Mouse (Mus musculus): ENCODE data around the gene Manbal. TPM values are rescaled to one million over a fixed set of nuclear protein-coding genes. Genes with fewer than 3 reads are reported as not detected.
A peak's percentile ranks its signal among the peaks of the same experiment; 100 is the strongest.

Gene Manbal
- polyA plus RNA-seq, 1 experiment: 64.5 TPM

DNA sequence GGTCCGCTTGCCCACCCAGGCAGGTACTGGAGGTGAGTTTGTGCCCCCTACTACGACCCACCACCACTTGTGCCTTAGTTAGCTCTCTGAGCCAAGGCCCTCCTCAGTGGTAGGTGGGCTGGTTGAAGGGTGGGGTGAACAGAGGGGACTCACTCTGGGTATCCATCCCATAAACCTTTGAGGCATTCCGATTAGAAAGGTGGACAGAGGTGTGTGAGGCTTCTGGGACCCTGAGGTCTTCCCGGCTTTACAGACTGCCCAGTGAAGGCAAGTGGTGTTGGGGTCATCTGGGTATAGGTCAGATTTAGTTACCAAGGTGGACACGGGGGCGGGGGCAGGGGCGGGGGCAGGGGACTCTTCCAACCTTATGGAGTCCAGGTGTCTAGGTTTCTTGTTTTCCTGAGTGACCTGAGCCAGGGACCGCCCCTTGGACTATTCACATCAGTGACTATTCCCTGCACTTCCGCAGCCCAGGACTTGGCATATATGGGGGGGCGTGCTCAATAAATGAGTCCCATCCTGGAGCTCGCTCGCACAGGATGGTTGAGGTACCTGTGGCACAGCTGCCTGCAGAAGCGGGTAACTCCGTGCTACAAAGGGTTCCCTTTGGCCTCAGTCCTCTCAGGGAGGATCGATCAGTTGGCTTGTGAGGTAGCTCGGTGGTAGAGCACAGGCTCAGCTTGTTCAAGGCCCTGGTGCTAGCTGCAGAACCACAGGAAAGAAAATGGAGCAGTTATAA, 57.7 kb downstream of the Manbal start:
- Histone ChIP-seq H3K27me3 (ENCODE audit: control insufficient read depth, insufficient read depth, insufficient read length) (no peaks in the 10 kb centered on the region), H3K36me3 (ENCODE audit: control insufficient read depth, insufficient read depth) (no peaks in the 10 kb centered on the region), H3K4me3 (peak overlapping the region; percentile 34), H3K79me2 (ENCODE audit: control insufficient read depth, insufficient read depth) (peaks cover 32% of the 10 kb centered on the region), H3K4me2 (ENCODE audit: low read depth) (peak overlapping the region; percentile 81), H3ac (ENCODE audit: control insufficient read depth, insufficient read length) (peak overlapping the region; percentile 78)
- TF ChIP-seq POLR2AphosphoS2 (IDR thresholded peaks at IDR 0.05; ENCODE audit: insufficient read length, low read depth) (no peak), E2F4 (IDR thresholded peaks at IDR 0.05; ENCODE audit: insufficient read depth) (no peak), REST (IDR thresholded peaks at IDR 0.05; ENCODE audit: insufficient read depth, insufficient read length) (no peak), MYOG (IDR thresholded peaks at IDR 0.05; ENCODE audit: control insufficient read depth in 1 of 3, insufficient read depth in 1 of 3, insufficient read length in 2 of 3, low read depth in 2 of 3) (no peak), USF1 (IDR thresholded peaks at IDR 0.05; ENCODE audit: low read depth) (no peak), POLR2A (IDR thresholded peaks at IDR 0.05; ENCODE audit: insufficient read length, low read depth) (no peak), TCF3 (IDR thresholded peaks at IDR 0.05; ENCODE audit: insufficient read length, low read depth) (no peak), CEBPB (IDR thresholded peaks at IDR 0.05; ENCODE audit: insufficient read depth, poor library complexity, severe bottlenecking) (no peak), MYOD1 (IDR thresholded peaks at IDR 0.05; ENCODE audit: control insufficient read depth in 1 of 3, insufficient read length in 2 of 3, low read depth in 2 of 3) (no peak)

DNA sequence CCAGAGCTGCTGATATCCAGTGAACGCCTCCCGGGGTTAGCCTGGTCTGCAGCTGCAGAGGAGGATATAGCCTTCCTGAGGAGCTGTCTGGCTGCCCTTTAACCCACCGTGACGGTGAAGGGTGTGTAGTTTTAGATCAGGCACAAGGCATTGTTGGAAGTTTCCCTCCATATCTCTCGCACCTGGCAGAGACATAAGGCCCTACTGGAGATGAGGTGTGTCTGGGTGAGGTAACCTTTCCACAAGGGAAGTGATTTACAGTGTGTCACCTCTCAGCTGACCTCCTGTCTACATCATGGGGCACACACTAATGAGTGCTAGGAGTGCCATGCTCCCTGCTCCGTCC, 58.2 kb downstream of the Manbal start:
- no peak overlapping the region for H3ac ChIP-seq (ENCODE audit: control insufficient read depth, insufficient read length)
- no peaks in the 10 kb centered on the region for H3K36me3 ChIP-seq (ENCODE audit: control insufficient read depth, insufficient read depth)
- H3K4me3 ChIP-seq: no peak overlapping the region
- TF ChIP-seq USF1 (IDR thresholded peaks at IDR 0.05; ENCODE audit: low read depth) (no peak), SRF (IDR thresholded peaks at IDR 0.05; ENCODE audit: control insufficient read depth, insufficient read length, low read depth) (no peak), POLR2A (IDR thresholded peaks at IDR 0.05; ENCODE audit: insufficient read length, low read depth) (no peak), MYOD1 (IDR thresholded peaks at IDR 0.05; ENCODE audit: control insufficient read depth in 1 of 3, insufficient read length in 2 of 3, low read depth in 2 of 3) (no peak), E2F4 (IDR thresholded peaks at IDR 0.05; ENCODE audit: insufficient read depth) (no peak), MYOG (IDR thresholded peaks at IDR 0.05; ENCODE audit: control insufficient read depth in 1 of 3, insufficient read depth in 1 of 3, insufficient read length in 2 of 3, low read depth in 2 of 3) (no peak)
- H3K27me3 ChIP-seq (ENCODE audit: control insufficient read depth, insufficient read depth, insufficient read length): no peaks in the 10 kb centered on the region
- H3K79me2 ChIP-seq (ENCODE audit: control insufficient read depth, insufficient read depth): peaks cover 32% of the 10 kb centered on the region
- peak overlapping the region; percentile 3 for H3K4me2 ChIP-seq (ENCODE audit: low read depth)

DNA sequence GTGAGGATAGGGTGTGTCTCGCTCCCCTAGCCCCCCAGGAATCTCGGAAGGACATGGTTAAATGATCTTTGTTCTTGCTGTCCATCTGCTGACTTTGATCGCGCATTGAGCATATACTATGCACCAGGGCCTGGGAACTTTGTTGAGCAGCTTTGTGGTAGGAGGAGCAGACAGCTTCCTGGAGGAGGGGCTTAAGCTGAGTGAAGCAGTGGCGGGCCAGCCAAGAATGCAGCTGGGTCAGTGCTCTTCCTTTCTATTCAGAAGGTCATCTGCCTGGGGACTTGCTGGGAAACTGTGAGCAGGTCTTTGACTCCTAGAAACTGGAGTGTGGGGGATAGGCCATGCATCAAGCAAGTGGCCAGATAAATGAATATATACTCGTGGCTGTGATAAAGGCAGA, 58.8 kb downstream of the Manbal start:
- Histone ChIP-seq H3ac (ENCODE audit: control insufficient read depth, insufficient read length) (no peak overlapping the region), H3K79me2 (ENCODE audit: control insufficient read depth, insufficient read depth) (peaks cover 33% of the 10 kb centered on the region), H3K27me3 (ENCODE audit: control insufficient read depth, insufficient read depth, insufficient read length) (no peaks in the 10 kb centered on the region), H3K4me3 (no peak overlapping the region), H3K36me3 (ENCODE audit: control insufficient read depth, insufficient read depth) (no peaks in the 10 kb centered on the region), H3K4me2 (ENCODE audit: low read depth) (no peak overlapping the region)
- TF ChIP-seq CEBPB (IDR thresholded peaks at IDR 0.05; ENCODE audit: insufficient read depth, poor library complexity, severe bottlenecking) (no peak), POLR2AphosphoS2 (IDR thresholded peaks at IDR 0.05; ENCODE audit: insufficient read length, low read depth) (no peak), USF1 (IDR thresholded peaks at IDR 0.05; ENCODE audit: low read depth) (no peak), E2F4 (IDR thresholded peaks at IDR 0.05; ENCODE audit: insufficient read depth) (no peak), TCF3 (IDR thresholded peaks at IDR 0.05; ENCODE audit: insufficient read length, low read depth) (no peak), MYOD1 (IDR thresholded peaks at IDR 0.05; ENCODE audit: control insufficient read depth in 1 of 3, insufficient read length in 2 of 3, low read depth in 2 of 3) (no peak)

DNA sequence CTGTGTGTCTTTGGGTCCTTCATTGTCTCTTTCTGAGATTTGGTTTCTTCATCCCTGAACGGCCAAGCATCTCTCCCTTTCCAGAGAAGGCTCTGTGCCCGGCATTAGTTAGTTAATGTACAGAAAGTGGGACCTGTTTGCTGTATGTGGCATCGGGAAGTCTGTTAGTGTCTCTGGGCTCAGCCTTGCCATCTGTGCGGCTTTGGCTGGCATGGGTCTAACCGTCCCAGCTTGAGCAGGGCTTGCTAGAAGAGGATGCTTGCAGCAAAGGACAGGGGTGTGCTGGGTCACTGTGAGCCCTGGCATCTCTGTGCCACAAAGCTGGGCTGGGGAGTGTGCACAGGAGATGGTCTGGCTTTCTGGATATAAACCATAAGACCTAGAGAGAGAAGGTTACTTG, 59.8 kb downstream of the Manbal start:
- no peak for TF ChIP-seq POLR2A (IDR thresholded peaks at IDR 0.05; ENCODE audit: insufficient read length, low read depth)
- TF ChIP-seq POLR2AphosphoS2 (IDR thresholded peaks at IDR 0.05; ENCODE audit: insufficient read length, low read depth): no peak
- no peak for TF ChIP-seq SRF (IDR thresholded peaks at IDR 0.05; ENCODE audit: control insufficient read depth, insufficient read length, low read depth)
- no peak for TF ChIP-seq MYOG (IDR thresholded peaks at IDR 0.05; ENCODE audit: control insufficient read depth in 1 of 3, insufficient read depth in 1 of 3, insufficient read length in 2 of 3, low read depth in 2 of 3)
- no peak for TF ChIP-seq CEBPB (IDR thresholded peaks at IDR 0.05; ENCODE audit: insufficient read depth, poor library complexity, severe bottlenecking)
- TF ChIP-seq TCF3 (IDR thresholded peaks at IDR 0.05; ENCODE audit: insufficient read length, low read depth): no peak
- no peak for TF ChIP-seq TCF12 (IDR thresholded peaks at IDR 0.05; ENCODE audit: insufficient read depth, poor library complexity, severe bottlenecking)
- TF ChIP-seq USF1 (IDR thresholded peaks at IDR 0.05; ENCODE audit: low read depth): no peak
- TF ChIP-seq REST (IDR thresholded peaks at IDR 0.05; ENCODE audit: insufficient read depth, insufficient read length): no peak
- no peak for TF ChIP-seq MAX (IDR thresholded peaks at IDR 0.05; ENCODE audit: low read depth)
- TF ChIP-seq MYOD1 (IDR thresholded peaks at IDR 0.05; ENCODE audit: control insufficient read depth in 1 of 3, insufficient read length in 2 of 3, low read depth in 2 of 3): no peak
- no peak for TF ChIP-seq E2F4 (IDR thresholded peaks at IDR 0.05; ENCODE audit: insufficient read depth)
- Histone ChIP-seq H3ac (ENCODE audit: control insufficient read depth, insufficient read length) (no peak overlapping the region), H3K36me3 (ENCODE audit: control insufficient read depth, insufficient read depth) (no peaks in the 10 kb centered on the region), H3K79me2 (ENCODE audit: control insufficient read depth, insufficient read depth) (peaks cover 40% of the 10 kb centered on the region), H3K27me3 (ENCODE audit: control insufficient read depth, insufficient read depth, insufficient read length) (no peaks in the 10 kb centered on the region), H3K4me2 (ENCODE audit: low read depth) (no peak overlapping the region), H3K4me3 (no peak overlapping the region)
